Mouse (Mus musculus) CH12.LX (cell line): ENCODE results near the gene Dstn.

Experiments
- POLR2AphosphoS2 ChIP-seq: IDR thresholded peaks from 2 replicates; pipeline ENCODE4 v1.6.1; 2011; ENCODE audit warnings: low read depth, low read length, improper control_type of control experiment
- TCF12 ChIP-seq: IDR thresholded peaks from 2 replicates; pipeline ENCODE4 v1.6.1; 2014; ENCODE audit warnings: low read depth, mild to moderate bottlenecking, inconsistent platforms, low read length, improper control_type of control experiment
- ZNF384 ChIP-seq: IDR thresholded peaks from 2 replicates; pipeline ENCODE4 v1.6.1; 2012; ENCODE audit warnings: low read depth, low read length, improper control_type of control experiment, inconsistent platforms

GRCm38 (mm10) chr2:143882606-143883288, 32.4 kb upstream of the Dstn start:
- no peak for TF ChIP-seq POLR2AphosphoS2
- TF ChIP-seq ZNF384 = no peak
- TF ChIP-seq TCF12 = no peak
